Mouse (Mus musculus) kidney, adult 2 months (tissue): ENCODE measurements around the gene Prox1. TPM values are rescaled to one million over a fixed set of nuclear protein-coding genes. Genes with fewer than 3 reads are reported as not detected.

ENCODE experiments used
- DNase-seq: peaks from one replicate; pipeline ENCODE4 v3.0.0; 2021
- H3K27ac ChIP-seq: fragments of 200-500 bp; 2 replicates; pipeline ENCODE4 v1.5.1; 2012; ENCODE audit warnings: low read depth, low read length, control low read depth, inconsistent platforms; ENCODE audit not compliant: insufficient read depth
- H3K27me3 ChIP-seq: fragments of 200-500 bp; replicated peaks from 2 replicates; pipeline ENCODE4 v1.6.1; 2012; ENCODE audit warnings: mild to moderate bottlenecking, moderate library complexity, low read length, inconsistent platforms; ENCODE audit not compliant: control insufficient read depth, insufficient read depth
- H3K36me3 ChIP-seq: fragments of 200-500 bp; 2 replicates; pipeline ENCODE4 v1.6.1; 2012; ENCODE audit warnings: mild to moderate bottlenecking, moderate library complexity, low read length, inconsistent platforms; ENCODE audit not compliant: control insufficient read depth, insufficient read depth
- H3K4me1 ChIP-seq: fragments of 200-500 bp; 2 replicates; pipeline ENCODE4 v1.6.1; 2011; ENCODE audit warnings: low read length; ENCODE audit not compliant: control insufficient read depth, insufficient read depth
- H3K4me3 ChIP-seq: fragments of 200-500 bp; 2 replicates; pipeline ENCODE4 v1.5.1; 2011; ENCODE audit warnings: mild to moderate bottlenecking, low read depth, low read length, control low read depth; ENCODE audit not compliant: insufficient read depth
- CTCF ChIP-seq: fragments of 200-500 bp; conservative IDR thresholded peaks from 2 replicates; pipeline ENCODE4 v1.5.1; 2011; ENCODE audit warnings: low read depth, mild to moderate bottlenecking, control low read depth, low read length, moderate library complexity, mixed read lengths; ENCODE audit not compliant: insufficient read depth, insufficient read length
- POLR2A ChIP-seq: fragments of 200-500 bp; IDR thresholded peaks from one replicate; pipeline ENCODE4 v1.6.1; 2011; ENCODE audit warnings: low read depth, low read length, control low read depth
- WGBS: fragments of 180-500 bp; shearing (Covaris S2); methylation state at CpG from one replicate; pipeline ENCODE4 v1.1.7; 2018; 5-methylcytosine and 5-hydroxymethylcytosine counted together
- polyA plus RNA-seq: library from polyadenylated mRNA; depleted of rRNA; stranded (reverse); fragments of >200 nt; gene quantifications from 2 replicates; pipeline ENCODE4 v1.2.3, GENCODE M21; 2012

Prox1 gene
- polyA plus RNA-seq, 1 experiment, result 2.7 TPM

DNA sequence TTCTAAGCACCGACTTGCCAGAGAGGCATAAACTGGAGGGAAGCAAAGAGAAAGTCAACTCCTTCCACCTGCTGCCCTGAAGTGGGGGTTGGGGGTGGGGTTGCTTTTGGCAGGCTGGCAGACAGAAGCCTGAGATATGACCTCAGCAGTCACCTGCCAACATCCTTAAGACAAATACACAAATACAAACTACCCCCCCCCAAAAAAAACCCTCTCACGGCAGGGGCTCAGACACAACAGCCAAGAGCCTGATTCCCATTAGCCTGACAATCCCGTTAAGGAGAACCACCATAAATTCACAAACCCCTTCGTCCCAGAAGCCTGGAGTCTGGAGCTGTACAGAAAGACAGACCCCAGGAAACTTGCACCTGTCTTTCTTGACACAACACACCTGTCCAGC is 2.4 kb downstream of the Prox1 start:
- Histone ChIP-seq H3K4me3 (peak overlapping the region; percentile 50; the same call in 1 of the 2 replicates), H3K36me3 (no peaks in the 10 kb centered on the region), H3K27ac (no peak overlapping the region), H3K4me1 (no peaks in the 10 kb centered on the region), H3K27me3 (peaks cover 3% of the 10 kb centered on the region)
- WGBS, result 14% methylated on average over 4 of the region's 4 CpGs
- no peak for TF ChIP-seq CTCF
- TF ChIP-seq POLR2A, result no peak
- DNase-seq, result no peak

DNA sequence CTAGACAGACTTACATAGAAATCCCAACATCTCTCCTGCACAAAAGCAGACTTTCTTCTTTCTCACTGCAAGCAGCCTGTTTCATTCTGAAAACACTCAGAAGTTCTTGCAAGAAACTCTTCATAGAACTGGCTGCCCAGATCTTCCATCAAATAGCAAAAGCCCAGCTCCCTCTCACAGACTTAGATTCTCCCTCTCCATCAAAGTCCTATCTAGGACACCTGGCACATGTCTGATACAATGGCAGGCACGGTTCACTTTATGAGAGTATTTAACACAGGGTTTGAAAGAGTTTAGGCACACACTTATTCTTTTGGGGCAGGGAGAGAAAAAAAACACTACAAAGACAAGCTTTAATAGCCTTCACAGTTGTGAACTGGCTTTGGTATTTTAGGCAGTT is 2.9 kb downstream of the Prox1 start:
- 21% methylated on average over 1 of the region's 1 CpGs for WGBS
- H3K36me3 ChIP-seq, result no peaks in the 10 kb centered on the region
- H3K4me3 ChIP-seq, result no peak overlapping the region
- H3K4me1 ChIP-seq, result no peaks in the 10 kb centered on the region
- no peak overlapping the region for H3K27ac ChIP-seq
- no peaks in the 10 kb centered on the region for H3K27me3 ChIP-seq
- no peak for DNase-seq
- TF ChIP-seq CTCF (no peak), POLR2A (no peak)

DNA sequence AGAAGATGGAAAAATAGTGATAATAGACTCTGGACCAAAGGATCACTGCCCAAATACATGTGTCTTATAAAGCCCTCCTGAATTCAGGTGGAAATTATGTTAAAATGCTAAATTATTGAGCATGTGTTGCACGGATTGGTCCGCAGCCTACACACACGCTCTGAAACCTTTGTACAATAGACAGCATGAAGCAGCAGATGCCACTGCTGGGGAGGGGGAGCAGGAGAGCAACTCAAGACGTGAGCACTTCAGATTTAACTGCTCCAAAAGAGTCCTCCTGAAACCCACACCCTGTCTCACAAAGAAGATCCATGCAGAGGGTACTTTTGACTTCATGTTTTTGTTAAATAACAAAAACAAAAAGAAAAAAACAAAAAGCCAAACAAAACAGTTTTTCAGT is 5.0 kb downstream of the Prox1 start:
- H3K4me1 ChIP-seq, result no peaks in the 10 kb centered on the region
- no peak for DNase-seq
- H3K36me3 ChIP-seq, result no peaks in the 10 kb centered on the region
- no peaks in the 10 kb centered on the region for H3K27me3 ChIP-seq
- H3K27ac ChIP-seq, result no peak overlapping the region
- no peak overlapping the region for H3K4me3 ChIP-seq
- WGBS, result 72% methylated on average over 4 of the region's 4 CpGs
- TF ChIP-seq CTCF (no peak), POLR2A (no peak)

DNA sequence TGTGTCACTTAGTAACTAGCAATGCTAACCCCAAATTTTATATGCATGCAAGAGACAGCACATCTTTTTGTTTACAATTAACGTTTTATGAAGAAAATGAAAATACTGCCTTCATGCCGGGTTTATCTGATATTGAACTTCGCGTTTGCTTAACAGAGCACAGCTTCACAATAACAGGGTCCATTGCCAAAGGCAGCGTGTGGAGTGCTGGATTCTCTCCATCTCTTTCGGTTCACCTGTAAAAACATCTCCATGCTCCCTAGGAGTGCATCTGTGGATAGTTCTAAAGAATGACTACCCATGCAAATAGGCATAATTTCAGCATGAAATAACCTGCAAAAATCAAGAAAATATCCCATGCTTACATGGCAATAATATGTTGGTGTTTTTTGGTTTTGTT is 7.0 kb downstream of the Prox1 start:
- TF ChIP-seq POLR2A (no peak), CTCF (no peak)
- H3K27ac ChIP-seq, result no peak overlapping the region
- 74% methylated on average over 6 of the region's 6 CpGs for WGBS
- no peaks in the 10 kb centered on the region for H3K36me3 ChIP-seq
- no peak for DNase-seq
- no peaks in the 10 kb centered on the region for H3K27me3 ChIP-seq
- no peaks in the 10 kb centered on the region for H3K4me1 ChIP-seq
- no peak overlapping the region for H3K4me3 ChIP-seq

DNA sequence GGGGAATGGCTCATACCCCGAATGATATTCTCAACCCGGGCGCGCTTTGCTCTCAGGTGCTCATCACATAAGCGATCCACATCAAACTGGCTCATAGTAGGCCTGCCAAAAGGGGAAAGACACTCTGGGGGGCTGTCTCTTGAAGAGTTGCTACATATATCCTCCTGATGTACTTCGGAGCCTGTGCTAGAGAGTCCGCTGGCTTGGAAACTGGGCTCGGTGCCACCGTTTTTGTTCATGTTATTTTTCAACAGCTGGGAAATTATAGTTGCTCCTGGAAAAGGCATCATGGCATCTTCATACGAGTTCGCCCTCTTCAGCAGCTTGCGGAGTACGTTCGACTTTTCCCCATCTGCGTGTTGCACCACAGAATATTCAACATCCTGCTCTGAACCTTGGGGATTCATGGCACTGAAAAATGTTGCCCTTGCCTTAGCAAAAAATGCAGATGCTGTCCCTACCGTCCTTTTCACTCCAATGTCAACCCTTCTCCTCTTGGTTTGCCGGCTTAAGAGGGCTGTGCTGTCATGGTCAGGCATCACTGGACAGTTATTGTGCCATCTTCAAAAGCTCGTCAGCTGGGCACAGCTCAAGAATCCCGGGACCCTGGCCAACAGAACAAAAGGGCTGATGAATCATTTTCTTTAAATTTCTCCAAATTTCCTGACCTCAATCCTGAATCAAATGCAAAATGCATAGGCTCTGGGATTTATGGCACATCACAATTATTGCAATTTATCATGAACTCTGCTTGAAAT is 8.6 kb downstream of the Prox1 start:
- no peak for TF ChIP-seq POLR2A
- TF ChIP-seq CTCF, result no peak
- H3K36me3 ChIP-seq, result no peaks in the 10 kb centered on the region
- no peaks in the 10 kb centered on the region for H3K4me1 ChIP-seq
- H3K27ac ChIP-seq, result no peak overlapping the region
- WGBS, result 79% methylated on average over 19 of the region's 19 CpGs
- no peak overlapping the region for H3K4me3 ChIP-seq
- no peak for DNase-seq
- H3K27me3 ChIP-seq, result no peaks in the 10 kb centered on the region

DNA sequence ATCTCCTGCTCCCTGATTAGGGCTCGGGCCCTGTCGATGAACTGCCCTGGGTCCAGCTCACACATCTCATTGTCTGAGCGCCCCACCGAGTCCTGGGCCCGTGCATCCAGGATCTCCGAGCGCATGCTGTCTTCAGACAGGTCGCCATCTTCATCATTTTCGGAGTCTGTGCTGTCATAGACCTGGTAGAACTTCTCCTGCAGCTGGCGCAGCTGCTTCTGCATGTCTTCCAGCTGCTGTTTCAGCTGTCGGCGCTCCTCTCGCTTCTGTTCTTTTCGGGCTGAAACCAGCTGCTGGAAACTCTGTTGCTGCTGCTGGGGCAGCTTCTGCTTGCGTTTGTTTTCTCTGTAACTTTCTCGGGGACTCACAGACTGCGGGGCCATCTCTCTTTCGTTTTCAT is 9.2 kb downstream of the Prox1 start:
- H3K4me3 ChIP-seq, result no peak overlapping the region
- H3K36me3 ChIP-seq, result no peaks in the 10 kb centered on the region
- WGBS, result 89% methylated on average over 18 of the region's 18 CpGs
- TF ChIP-seq POLR2A, result no peak
- no peak for TF ChIP-seq CTCF
- no peaks in the 10 kb centered on the region for H3K4me1 ChIP-seq
- no peak overlapping the region for H3K27ac ChIP-seq
- no peak for DNase-seq
- no peaks in the 10 kb centered on the region for H3K27me3 ChIP-seq

DNA sequence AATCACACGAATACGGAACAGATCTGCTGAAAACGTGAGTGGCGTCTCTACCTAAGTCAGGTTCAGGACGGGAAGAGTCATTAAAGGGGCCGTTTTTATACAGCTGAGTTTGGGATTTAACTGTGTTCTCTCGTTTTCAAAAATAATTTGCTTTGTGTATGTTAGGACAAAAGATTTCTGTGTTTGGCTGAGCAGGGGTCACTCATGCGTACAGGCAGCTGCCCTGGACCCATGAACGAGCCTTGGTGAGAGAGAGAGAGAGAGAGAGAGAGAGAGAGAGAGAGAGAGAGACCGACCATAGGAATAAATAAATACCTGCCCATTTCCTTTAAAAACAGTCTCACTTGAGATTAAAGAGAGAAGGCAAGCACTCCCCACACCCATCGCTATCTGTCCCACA is 11.1 kb downstream of the Prox1 start:
- 67% methylated on average over 11 of the region's 11 CpGs for WGBS
- TF ChIP-seq POLR2A, result no peak
- TF ChIP-seq CTCF, result no peak
- no peak overlapping the region for H3K4me3 ChIP-seq
- H3K4me1 ChIP-seq, result no peaks in the 10 kb centered on the region
- no peak for DNase-seq
- no peaks in the 10 kb centered on the region for H3K36me3 ChIP-seq
- no peaks in the 10 kb centered on the region; the same call in 1 of the 2 replicates for H3K27me3 ChIP-seq
- H3K27ac ChIP-seq, result no peak overlapping the region

DNA sequence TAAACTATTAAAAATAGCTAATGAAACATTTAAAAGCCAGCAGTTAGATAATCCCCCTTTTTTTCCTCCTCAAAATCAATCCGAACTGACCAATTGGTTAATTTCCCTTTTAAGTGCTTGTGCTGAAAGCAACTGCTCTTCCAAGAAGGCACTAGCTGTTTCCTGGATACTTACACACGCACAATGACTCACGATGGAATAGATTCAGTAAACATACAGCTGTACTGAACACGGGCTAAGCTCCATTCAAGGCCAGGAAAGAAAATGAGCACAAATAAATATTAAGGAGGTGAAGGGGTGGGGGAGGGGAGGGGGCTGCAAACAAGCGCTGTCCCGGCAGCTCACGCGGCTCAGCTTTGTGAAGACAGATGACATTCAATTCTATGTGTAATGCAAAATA is 14.8 kb downstream of the Prox1 start:
- Histone ChIP-seq H3K4me1 (no peaks in the 10 kb centered on the region), H3K27ac (no peak overlapping the region), H3K4me3 (no peak overlapping the region), H3K36me3 (no peaks in the 10 kb centered on the region), H3K27me3 (no peaks in the 10 kb centered on the region; the same call in 1 of the 2 replicates)
- WGBS, result 62% methylated on average over 8 of the region's 8 CpGs
- TF ChIP-seq POLR2A (no peak), CTCF (no peak)
- no peak for DNase-seq
